Mouse (Mus musculus): ENCODE data around the gene Gramd1b. TPM values are rescaled to one million over a fixed set of nuclear protein-coding genes. Genes with fewer than 3 reads are reported as not detected.

Gene Gramd1b
- polyA plus RNA-seq, 2 experiments from 2014 or later, result 48.7 to 68.0 TPM

- no peak for ATAC-seq
Measured at GRCm38 (mm10) chr9:40245974-40246665, 285.1 kb downstream of the Gramd1b start.

GRCm38 (mm10) chr9:40245466-40245865, 285.7 kb downstream of the Gramd1b start:
- ATAC-seq, result no peak

Other genes starting within 250 kb of the Gramd1b start
- gene Gm21915, start 139.2 kb upstream of the Gramd1b start, polyA plus RNA-seq (2017; shearing (Covaris generic)), result not detected
- gene Clmp, start 154.6 kb upstream of the Gramd1b start, polyA plus RNA-seq (2017; shearing (Covaris generic)), result under 1 TPM in 1 of 2 experiments, not detected in 1; 0.19 TPM

All from activated CD4-positive, CD25-positive, alpha-beta regulatory T cell, adult 4 months (primary cell).